In the genomic region with DNA sequence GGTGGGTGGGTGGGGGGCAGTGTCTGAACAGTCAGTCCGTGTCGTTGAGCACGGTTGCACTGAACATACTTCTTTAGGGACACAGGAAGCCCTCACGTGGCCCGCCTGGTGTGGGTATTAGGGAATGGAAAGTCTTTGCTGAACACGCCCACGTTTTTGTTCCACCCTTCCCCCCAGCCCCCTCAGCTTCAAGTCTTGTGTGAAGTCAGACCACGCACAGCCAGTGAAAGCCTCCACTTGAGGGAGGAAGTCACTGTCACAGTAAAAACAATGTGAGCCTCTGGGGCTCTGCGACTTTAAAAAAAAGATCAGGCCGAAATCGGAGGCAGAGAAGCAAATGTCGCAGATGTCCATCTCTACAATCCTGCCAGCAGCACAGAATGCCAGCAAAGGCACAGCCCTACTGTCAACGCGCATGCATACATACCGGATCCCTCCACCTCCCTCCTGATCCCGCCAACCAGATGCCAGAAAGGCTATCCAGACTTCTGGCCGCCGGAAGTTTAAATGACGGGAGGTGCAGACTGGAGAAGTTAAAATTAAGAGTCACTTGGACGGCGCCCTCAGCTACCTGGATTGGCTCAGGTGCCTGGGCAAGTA, we compare ENCODE assay signal across 7 mouse cellular contexts. TPM values are rescaled to one million over a fixed set of nuclear protein-coding genes. Genes with fewer than 3 reads are reported as not detected.
DNase-seq lines count a peak whose midpoint lies in the region; ATAC-seq and TF ChIP-seq lines count a peak whose summit lies in the region.

No protein-coding gene starts in this region.

- H3K9me3 ChIP-seq in embryonic facial prominence, embryonic 15.5 days (replicated peaks), result no peaks in the 10 kb centered on the region
- no peaks in the 10 kb centered on the region for H3K9me3 ChIP-seq in heart, embryonic 10.5 days
- no peaks in the 10 kb centered on the region for H3K9me3 ChIP-seq in kidney, embryonic 14.5 days (ENCODE audit: control insufficient read depth, low read length)
- H3K9me3 ChIP-seq in limb, embryonic 14.5 days (ENCODE audit: control insufficient read depth, low read length), result no peaks in the 10 kb centered on the region
- no peaks in the 10 kb centered on the region for H3K9me3 ChIP-seq in midbrain, embryonic 16.5 days (replicated peaks; ENCODE audit: control insufficient read depth, low read length, poor library complexity, severe bottlenecking)

- under 1% methylated on average over 21 of the region's 21 CpGs for WGBS in embryonic facial prominence, embryonic 15.5 days
- WGBS in heart, embryonic 10.5 days, result 5% methylated on average over 21 of the region's 21 CpGs
- WGBS in kidney, embryonic 14.5 days, result 2% methylated on average over 21 of the region's 21 CpGs
- WGBS in limb, embryonic 14.5 days, result 4% methylated on average over 21 of the region's 21 CpGs
- 2% methylated on average over 21 of the region's 21 CpGs for WGBS in midbrain, embryonic 16.5 days

- ATAC-seq in embryonic facial prominence, embryonic 15.5 days (ENCODE audit: insufficient number of reproducible peaks, low FRiP score, low TSS enrichment, low read depth), result 0 out of 2 replicates have a peak, but pooled peaks have one; percentile 44
- peak; percentile 45 for ATAC-seq in kidney, embryonic 14.5 days (ENCODE audit: low FRiP score, low TSS enrichment)
- peak; percentile 67; the same call in 1 of the 2 replicates for ATAC-seq in limb, embryonic 14.5 days (ENCODE audit: low FRiP score, low read depth)
- ATAC-seq in midbrain, embryonic 16.5 days, result peak; percentile 87

- peak; percentile 64 for DNase-seq in adrenal gland, postnatal 25 days
- peak; percentile 80 for DNase-seq in heart, embryonic 10.5 days (ENCODE audit: low spot score)
- peak; percentile 76 for DNase-seq in limb, embryonic 14.5 days (ENCODE audit: low spot score)
- peak; percentile 88 for DNase-seq in spleen, postnatal 36 days (ENCODE audit: low spot score in 2 of 2)

- no peak overlapping the region for H3K9ac ChIP-seq in embryonic facial prominence, embryonic 15.5 days
- peak overlapping the region; percentile 50; the same call in 1 of the 2 replicates for H3K9ac ChIP-seq in kidney, embryonic 14.5 days (ENCODE audit: low read depth, low read length)
- H3K9ac ChIP-seq in limb, embryonic 14.5 days (ENCODE audit: low read depth, low read length, severe bottlenecking), result peak overlapping the region; percentile 49
- peak overlapping the region; percentile 63 for H3K9ac ChIP-seq in midbrain, embryonic 16.5 days (ENCODE audit: low read depth, low read length)

- no peaks in the 10 kb centered on the region for H3K36me3 ChIP-seq in embryonic facial prominence, embryonic 15.5 days
- no peaks in the 10 kb centered on the region for H3K36me3 ChIP-seq in heart, embryonic 10.5 days
- H3K36me3 ChIP-seq in kidney, embryonic 14.5 days (ENCODE audit: control insufficient read depth, insufficient read depth, low read length), result no peaks in the 10 kb centered on the region
- no peaks in the 10 kb centered on the region for H3K36me3 ChIP-seq in limb, embryonic 14.5 days (ENCODE audit: control insufficient read depth, insufficient read depth, low read length)
- H3K36me3 ChIP-seq in midbrain, embryonic 16.5 days (ENCODE audit: control insufficient read depth, insufficient read depth, low read length), result no peaks in the 10 kb centered on the region

- no peak for TF ChIP-seq POLR2A in limb, embryonic 14.5 days (IDR thresholded peaks at IDR 0.05; ENCODE audit: borderline replicate concordance, extremely low read depth, insufficient read depth, insufficient read length)

- H3K4me2 ChIP-seq in embryonic facial prominence, embryonic 15.5 days (replicated peaks), result peak overlapping the region; percentile 95
- peak overlapping the region; percentile 99 for H3K4me2 ChIP-seq in kidney, embryonic 14.5 days (replicated peaks; ENCODE audit: low read depth, low read length)
- peak overlapping the region; percentile 96 for H3K4me2 ChIP-seq in limb, embryonic 14.5 days (replicated peaks; ENCODE audit: low read depth, low read length, severe bottlenecking)
- H3K4me2 ChIP-seq in midbrain, embryonic 16.5 days (ENCODE audit: low read length), result peak overlapping the region; percentile 98

- H3K4me3 ChIP-seq in embryonic facial prominence, embryonic 15.5 days (replicated peaks), result peak overlapping the region; percentile 51
- peak overlapping the region; percentile 72 for H3K4me3 ChIP-seq in heart, embryonic 10.5 days
- peak overlapping the region; percentile 44 for H3K4me3 ChIP-seq in kidney, embryonic 14.5 days (ENCODE audit: low read length)
- peak overlapping the region; percentile 47 for H3K4me3 ChIP-seq in limb, embryonic 14.5 days (replicated peaks; ENCODE audit: low read length)
- peak overlapping the region; percentile 55 for H3K4me3 ChIP-seq in midbrain, embryonic 16.5 days (ENCODE audit: low read depth, low read length)

- peaks cover 24% of the 10 kb centered on the region for H3K4me1 ChIP-seq in embryonic facial prominence, embryonic 15.5 days
- peaks cover 27% of the 10 kb centered on the region for H3K4me1 ChIP-seq in heart, embryonic 10.5 days
- peaks cover 7% of the 10 kb centered on the region; the same call in 1 of the 2 replicates for H3K4me1 ChIP-seq in kidney, embryonic 14.5 days (ENCODE audit: control insufficient read depth, insufficient read depth, low read length)
- H3K4me1 ChIP-seq in limb, embryonic 14.5 days (ENCODE audit: control insufficient read depth, insufficient read depth, low read length), result peaks cover 14% of the 10 kb centered on the region; the same call in 1 of the 2 replicates
- H3K4me1 ChIP-seq in midbrain, embryonic 16.5 days (ENCODE audit: control insufficient read depth, insufficient read depth, low read length), result peaks cover 2% of the 10 kb centered on the region; the same call in 1 of the 2 replicates

- H3K27ac ChIP-seq in embryonic facial prominence, embryonic 15.5 days (replicated peaks), result peak overlapping the region; percentile 66
- peak overlapping the region; percentile 82 for H3K27ac ChIP-seq in heart, embryonic 10.5 days
- no peak overlapping the region for H3K27ac ChIP-seq in kidney, embryonic 14.5 days (ENCODE audit: low read depth, low read length)
- 0 out of 2 replicates have a peak overlapping the region, but pooled peaks have one; percentile 19 for H3K27ac ChIP-seq in limb, embryonic 14.5 days (replicated peaks; ENCODE audit: low read depth, low read length)
- peak overlapping the region; percentile 25 for H3K27ac ChIP-seq in midbrain, embryonic 16.5 days (ENCODE audit: low read length)

- H3K27me3 ChIP-seq in embryonic facial prominence, embryonic 15.5 days, result no peaks in the 10 kb centered on the region; the same call in 1 of the 2 replicates
- H3K27me3 ChIP-seq in heart, embryonic 10.5 days (ENCODE audit: insufficient read depth, poor library complexity, severe bottlenecking), result peaks cover 26% of the 10 kb centered on the region
- no peaks in the 10 kb centered on the region; the same call in 1 of the 2 replicates for H3K27me3 ChIP-seq in kidney, embryonic 14.5 days (ENCODE audit: control insufficient read depth, insufficient read depth, low read length)
- no peaks in the 10 kb centered on the region for H3K27me3 ChIP-seq in limb, embryonic 14.5 days (ENCODE audit: control insufficient read depth, insufficient read depth, low read length)
- no peaks in the 10 kb centered on the region for H3K27me3 ChIP-seq in midbrain, embryonic 16.5 days (ENCODE audit: control insufficient read depth, insufficient read depth, low read depth, low read length)

RNA-seq across cellular contexts. Expression of a gene that starts 4.1 kb away (rescaled TPM):
- total RNA-seq in adrenal gland, postnatal 25 days (2021), result 95.7 and 112 TPM in 2 replicates
- polyA plus RNA-seq in embryonic facial prominence, embryonic 15.5 days (2015; fragmentation: Nextera tagmentation; extraction: Ambion mirVana), result 16.3 and 17.7 TPM in 2 replicates
- 3.4 and 3.9 TPM in 2 replicates for polyA plus RNA-seq in heart, embryonic 10.5 days (2016; fragmentation: Nextera tagmentation; extraction: Ambion mirVana)
- polyA plus RNA-seq in kidney, embryonic 14.5 days (2014; fragmentation: Nextera tagmentation; extraction: Ambion mirVana), result 2.8 and 3.8 TPM in 2 replicates
- polyA plus RNA-seq in limb, embryonic 14.5 days (2012; rRNA removed), result 6.7 TPM in 2 replicates
- 6.8 and 8.1 TPM in 2 replicates for polyA plus RNA-seq in limb, embryonic 14.5 days (2014; fragmentation: Nextera tagmentation; extraction: Ambion mirVana)
- 5.7 and 8.2 TPM in 2 replicates for polyA plus RNA-seq in midbrain, embryonic 16.5 days (2015; fragmentation: Nextera tagmentation; extraction: Ambion mirVana)

RNA-seq across cellular contexts. Expression of a gene that starts 34.4 kb away (rescaled TPM):
- total RNA-seq in adrenal gland, postnatal 25 days (2021), result not detected in 2 replicates
- not detected in 2 replicates for polyA plus RNA-seq in embryonic facial prominence, embryonic 15.5 days (2015; fragmentation: Nextera tagmentation; extraction: Ambion mirVana)
- polyA plus RNA-seq in heart, embryonic 10.5 days (2016; fragmentation: Nextera tagmentation; extraction: Ambion mirVana), result not detected in 2 replicates
- not detected in 2 replicates for polyA plus RNA-seq in kidney, embryonic 14.5 days (2014; fragmentation: Nextera tagmentation; extraction: Ambion mirVana)
- not detected in 2 replicates for polyA plus RNA-seq in limb, embryonic 14.5 days (2012; rRNA removed)
- not detected in 2 replicates for polyA plus RNA-seq in limb, embryonic 14.5 days (2014; fragmentation: Nextera tagmentation; extraction: Ambion mirVana)
- polyA plus RNA-seq in midbrain, embryonic 16.5 days (2015; fragmentation: Nextera tagmentation; extraction: Ambion mirVana), result 0.17 TPM in 1 of 2 replicates, not detected in the other
